Mouse (Mus musculus) gastrocnemius, adult 18-20 months (tissue): ENCODE results near the gene Igdcc3. TPM values are rescaled to one million over a fixed set of nuclear protein-coding genes. Genes with fewer than 3 reads are reported as not detected.

Experiments used
- DNase-seq: peaks from one replicate; pipeline ENCODE4 v3.0.0; 2021; ENCODE audit warnings: low spot score
- total RNA-seq, 2 experiments: library from RNA; stranded (reverse); gene quantifications; 2 replicates each; pipeline ENCODE4 v1.2.3; 2021

Igdcc3 gene
- total RNA-seq, 2 experiments from 2014 or later: 0.21 to 0.32 TPM

- no peak for DNase-seq
Observed at GRCm38 (mm10) chr9:65175939-65176871, 35.2 kb downstream of the Igdcc3 start.

GRCm38 (mm10) chr9:65177497-65177896, 36.5 kb downstream of the Igdcc3 start:
- DNase-seq: no peak

- DNase-seq: no peak
Observed at GRCm38 (mm10) chr9:65177912-65178311, 36.9 kb downstream of the Igdcc3 start.

GRCm38 (mm10) chr9:65178336-65179213, 37.6 kb downstream of the Igdcc3 start:
- DNase-seq: peak; percentile 61

- no peak for DNase-seq
Observed at GRCm38 (mm10) chr9:65179817-65180624, 39.0 kb downstream of the Igdcc3 start.

GRCm38 (mm10) chr9:65188599-65188998, 47.6 kb downstream of the Igdcc3 start:
- DNase-seq: peak; percentile 86

GRCm38 (mm10) chr9:65190306-65190705, 49.3 kb downstream of the Igdcc3 start:
- no peak for DNase-seq

GRCm38 (mm10) chr9:65191389-65191754, 50.4 kb downstream of the Igdcc3 start:
- DNase-seq: no peak

- DNase-seq: no peak
Observed at GRCm38 (mm10) chr9:65191755-65192469, 50.9 kb downstream of the Igdcc3 start.

- DNase-seq: no peak
Observed at GRCm38 (mm10) chr9:65193214-65193613, 52.2 kb downstream of the Igdcc3 start.

- DNase-seq: no peak
Observed at GRCm38 (mm10) chr9:65195053-65195452, 54.1 kb downstream of the Igdcc3 start, which contains the start of gene Parp16. Gene Parp16 (plus strand): TSS chr9:65195353.

- peak; percentile 50 for DNase-seq
Observed at GRCm38 (mm10) chr9:65195621-65195981, 54.6 kb downstream of the Igdcc3 start.

GRCm38 (mm10) chr9:65195982-65196737, 55.2 kb downstream of the Igdcc3 start:
- DNase-seq: no peak

GRCm38 (mm10) chr9:65196738-65197569, 56.0 kb downstream of the Igdcc3 start:
- DNase-seq: peak; percentile 95

- no peak for DNase-seq
Observed at GRCm38 (mm10) chr9:65197826-65198225, 56.8 kb downstream of the Igdcc3 start.

- no peak for DNase-seq
Observed at GRCm38 (mm10) chr9:65199723-65200122, 58.7 kb downstream of the Igdcc3 start.

GRCm38 (mm10) chr9:65200606-65201005, 59.6 kb downstream of the Igdcc3 start:
- DNase-seq: peak; percentile 82

GRCm38 (mm10) chr9:65201021-65201380, 60.0 kb downstream of the Igdcc3 start:
- no peak for DNase-seq
